Mouse (Mus musculus) liver, embryonic 14.5 days (tissue): Measurements from ENCODE around the gene Gstp2. TPM values are rescaled to one million over a fixed set of nuclear protein-coding genes. Genes with fewer than 3 reads are reported as not detected.
A peak's percentile ranks its signal among the peaks of the same experiment; 100 is the strongest.

Source experiments
- ATAC-seq: fragments of 200-750 bp; cut with Nextera tagmentation; 2 replicates; pipeline ENCODE4 v1.8.0; 2017; ENCODE audit warnings: moderate number of reproducible peaks, mild to moderate bottlenecking, moderate library complexity; ENCODE audit not compliant: insufficient read depth
- DNase-seq, 3 experiments: peaks; one replicate each; pipeline ENCODE4 v3.0.0-alpha.2; 2012 to 2013; ENCODE audit warnings: low read depth in 3 of 3, low spot score in 3 of 3
- H3K27ac ChIP-seq: fragments of 300-500 bp; sonication (generic); 2 replicates; pipeline ENCODE4 v1.5.1; 2014; ENCODE audit warnings: moderate library complexity, mild to moderate bottlenecking, control low read depth, inconsistent platforms
- H3K27me3 ChIP-seq: fragments of 300-500 bp; sonication (generic); 2 replicates; pipeline ENCODE4 v1.6.1; 2014; ENCODE audit warnings: mild to moderate bottlenecking, low read length, moderate library complexity; ENCODE audit not compliant: control insufficient read depth, insufficient read depth
- H3K36me3 ChIP-seq: fragments of 300-500 bp; sonication (generic); replicated peaks from 2 replicates; pipeline ENCODE4 v1.6.1; 2014; ENCODE audit warnings: low read depth; ENCODE audit not compliant: control insufficient read depth, insufficient read depth
- H3K4me1 ChIP-seq, 2 experiments: fragments of 200-500 bp in 1 of 2; fragments of 300-500 bp in 1 of 2; sonication (generic) in 1 of 2; replicated peaks; 2 replicates each; pipeline ENCODE4 v1.6.1; 2012 to 2014; ENCODE audit warnings: antibody characterized with exemption in 1 of 2, inconsistent platforms in 1 of 2, low read length in 1 of 2; ENCODE audit not compliant: control insufficient read depth in 2 of 2, insufficient read depth in 2 of 2
- H3K4me2 ChIP-seq: fragments of 300-500 bp; sonication (generic); 2 replicates; pipeline ENCODE4 v1.6.1; 2014; ENCODE audit warnings: low read depth, mild to moderate bottlenecking, control low read depth, moderate library complexity
- H3K4me3 ChIP-seq, 2 experiments: fragments of 200-500 bp in 1 of 2; fragments of 300-500 bp in 1 of 2; sonication (generic) in 1 of 2; 2 replicates each; pipeline ENCODE4 v1.5.1; 2012 to 2014; ENCODE audit warnings: low read depth in 2 of 2, low read length in 2 of 2, mild to moderate bottlenecking in 2 of 2, control low read depth in 1 of 2, inconsistent platforms in 1 of 2, moderate library complexity in 1 of 2; ENCODE audit not compliant: insufficient read depth in 1 of 2
- H3K9ac ChIP-seq: fragments of 300-500 bp; sonication (generic); replicated peaks from 2 replicates; pipeline ENCODE4 v1.6.1; 2014; ENCODE audit warnings: mild to moderate bottlenecking, control low read depth, moderate library complexity
- H3K9me3 ChIP-seq: fragments of 300-500 bp; sonication (generic); 2 replicates; pipeline ENCODE4 v1.6.1; 2016; ENCODE audit warnings: low read length, mixed read lengths; ENCODE audit not compliant: control insufficient read depth
- CTCF ChIP-seq: IDR thresholded peaks from 2 replicates; pipeline ENCODE4 v1.5.1; 2016; ENCODE audit warnings: antibody characterized with exemption, low read depth, control low read depth
- EP300 ChIP-seq: IDR thresholded peaks from 2 replicates; pipeline ENCODE4 v1.6.1; 2016; ENCODE audit warnings: antibody characterized with exemption, low read depth
- WGBS: fragments of 180-500 bp; shearing (Covaris S2); extraction: QIAGEN DNeasy Blood & Tissue Kit; methylation state at CpG from one replicate; pipeline ENCODE4 v1.1.7; 2014; ENCODE audit not compliant: insufficient replicate concordance; 5-methylcytosine and 5-hydroxymethylcytosine counted together
- polyA plus RNA-seq, 2 experiments: library from polyadenylated mRNA; depleted of rRNA in 1 of 2; stranded (reverse) in 1 of 2; unstranded in 1 of 2; fragments of >200 nt; fragmentation: Nextera tagmentation in 1 of 2; extraction: Ambion mirVana in 1 of 2; gene quantifications; 2 replicates each; pipeline versions ENCODE4 v1.2.1 to v1.2.3; 2012 to 2014

The Gstp2 gene
- polyA plus RNA-seq, 2 experiments = 6.9 to 7.9 TPM

DNA sequence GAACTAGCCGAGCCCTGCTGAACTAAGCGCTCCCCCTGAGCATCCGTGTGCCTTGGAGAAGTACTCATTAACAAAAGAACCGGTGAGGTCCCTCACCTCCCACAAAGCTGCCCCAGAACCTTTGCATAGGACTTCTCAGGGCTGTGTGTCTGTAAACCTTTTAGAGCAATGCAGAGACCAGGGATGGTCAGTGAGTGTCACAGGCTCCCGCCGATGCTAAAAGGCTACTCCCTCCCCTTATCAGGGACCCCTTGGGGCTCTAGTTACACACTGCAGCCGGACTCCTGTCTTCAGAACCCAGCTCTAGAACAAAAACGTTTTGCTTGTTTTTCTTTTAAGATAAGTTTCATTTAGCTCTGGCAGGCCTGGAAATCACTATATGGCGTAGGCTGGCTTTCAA, 32.8 kb downstream of the Gstp2 start:
- Histone ChIP-seq H3K27me3 (no peaks in the 10 kb centered on the region), H3K4me1 (peaks cover 26 to 29% of the 10 kb centered on the region in 2 experiments), H3K9me3 (no peaks in the 10 kb centered on the region), H3K9ac (peak overlapping the region; percentile 82), H3K36me3 (peaks cover 12% of the 10 kb centered on the region), H3K4me3 (peak overlapping the region; percentile 73 to 80), H3K4me2 (peak overlapping the region; percentile 85), H3K27ac (peak overlapping the region; percentile 74)
- DNase-seq (peak; percentile 19 to 31 (median 20)), ATAC-seq (peak; percentile 49)
- 10% methylated on average over 9 of the region's 9 CpGs for WGBS
- TF ChIP-seq EP300 (no peak), CTCF (no peak)

DNA sequence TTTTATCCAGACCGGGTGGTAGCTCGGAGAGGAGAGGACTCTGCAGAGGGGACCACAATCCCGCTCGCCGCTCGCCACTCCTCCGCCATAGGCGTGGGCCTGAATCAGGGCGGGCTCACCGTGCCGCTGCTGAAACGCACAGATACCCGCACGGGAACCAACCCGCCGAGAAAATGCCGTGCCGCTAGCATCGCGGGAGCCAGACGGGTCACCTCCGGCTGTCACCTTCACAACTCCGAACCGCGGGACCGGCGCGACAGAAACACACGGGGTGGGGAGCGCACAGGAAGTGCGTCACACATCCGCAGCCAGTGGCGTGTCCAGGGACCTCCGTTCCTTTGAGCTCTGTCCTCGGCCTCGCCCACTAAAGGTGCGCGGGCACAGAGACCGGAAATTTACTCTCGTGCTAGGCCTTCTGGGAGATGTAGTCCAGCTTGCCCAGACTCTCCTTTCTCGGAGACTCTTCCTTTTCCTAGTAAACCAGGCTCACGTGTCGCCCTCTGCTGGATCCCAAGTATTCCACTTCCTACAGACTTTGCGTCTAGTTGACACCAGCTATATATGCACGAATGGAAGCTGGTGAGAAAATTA, 33.3 kb downstream of the Gstp2 start, which contains the start of gene Ndufv1:
TSS of gene Ndufv1 (minus strand) at position 375 of the 591 bp plus-strand sequence.
- TF ChIP-seq CTCF (peak; percentile 92), EP300 (peak; percentile 53)
- Histone ChIP-seq H3K4me2 (peak within 1 kb of the TSS; percentile 85), H3K36me3 (peaks cover 17% of the 10 kb centered on the region), H3K4me3 (peak within 1 kb of the TSS; percentile 74 to 80), H3K27ac (peak within 1 kb of the TSS; percentile 74), H3K9me3 (no peaks in the 10 kb centered on the region), H3K9ac (peak within 1 kb of the TSS; percentile 82), H3K4me1 (peaks cover 26 to 29% of the 10 kb centered on the region in 2 experiments), H3K27me3 (no peaks in the 10 kb centered on the region)
- peak; percentile 98 for ATAC-seq
- WGBS = under 1% methylated on average over 45 of the region's 45 CpGs
- peak; percentile 98 to 99 (median 98) for DNase-seq

DNA sequence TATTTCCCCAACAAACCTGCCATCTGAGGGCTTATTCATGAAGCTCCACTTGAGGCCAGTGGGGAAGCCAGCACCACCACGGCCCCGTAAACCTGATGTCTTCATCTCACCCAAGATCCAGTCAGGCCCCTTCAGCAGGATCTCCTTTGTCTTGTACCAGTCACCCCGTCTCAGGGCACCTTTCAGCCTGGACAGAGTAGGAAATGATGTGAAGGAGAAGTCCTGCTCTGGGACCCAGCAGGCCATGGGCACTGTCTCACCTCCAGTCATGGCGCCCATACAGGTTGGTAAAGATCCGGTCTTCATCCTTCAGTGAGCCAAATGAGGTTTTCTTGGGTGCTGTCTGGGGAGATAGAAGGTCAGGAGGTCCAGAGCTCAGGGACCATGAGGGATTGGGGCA, 34.7 kb downstream of the Gstp2 start:
- DNase-seq (no peak), ATAC-seq (no peak)
- Histone ChIP-seq H3K4me1 (peaks cover 23 to 26% of the 10 kb centered on the region in 2 experiments), H3K9me3 (no peaks in the 10 kb centered on the region), H3K4me2 (peak overlapping the region; percentile 85), H3K36me3 (peaks cover 26% of the 10 kb centered on the region), H3K4me3 (no peak overlapping the region), H3K27me3 (no peaks in the 10 kb centered on the region), H3K27ac (no peak overlapping the region), H3K9ac (no peak overlapping the region)
- 81% methylated on average over 5 of the region's 5 CpGs for WGBS
- no peak for TF ChIP-seq CTCF
- TF ChIP-seq EP300 = no peak

DNA sequence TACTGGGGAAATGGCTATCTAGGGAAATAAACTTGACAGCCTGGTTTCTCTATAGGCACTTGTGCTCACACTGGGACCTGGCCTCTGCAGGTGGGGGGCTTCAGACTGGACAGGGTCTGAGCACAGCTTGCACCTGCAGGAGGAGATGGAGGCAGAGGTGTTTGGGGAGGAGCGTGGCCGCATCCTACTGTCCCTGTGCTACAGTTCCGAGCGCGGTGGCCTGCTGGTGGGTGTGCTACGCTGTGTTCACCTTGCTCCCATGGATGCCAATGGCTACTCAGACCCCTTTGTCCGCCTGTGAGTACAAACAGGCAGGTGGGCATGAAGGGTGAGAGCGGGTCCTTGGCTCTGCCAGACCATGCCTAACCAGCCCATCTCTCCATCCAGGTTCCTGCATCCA, 39.9 kb downstream of the Gstp2 start:
- H3K9ac ChIP-seq = no peak overlapping the region
- H3K27me3 ChIP-seq = no peaks in the 10 kb centered on the region
- no peaks in the 10 kb centered on the region for H3K9me3 ChIP-seq
- peaks cover 0 to 4% of the 10 kb centered on the region in 2 experiments; a peak in 2 of 4 replicates for H3K4me1 ChIP-seq
- DNase-seq (no peak), ATAC-seq (no peak)
- 83% methylated on average over 8 of the region's 8 CpGs for WGBS
- H3K4me2 ChIP-seq = no peak overlapping the region
- TF ChIP-seq EP300 = no peak
- TF ChIP-seq CTCF = no peak
- peaks cover 28% of the 10 kb centered on the region for H3K36me3 ChIP-seq
- no peak overlapping the region for H3K4me3 ChIP-seq
- H3K27ac ChIP-seq = no peak overlapping the region

DNA sequence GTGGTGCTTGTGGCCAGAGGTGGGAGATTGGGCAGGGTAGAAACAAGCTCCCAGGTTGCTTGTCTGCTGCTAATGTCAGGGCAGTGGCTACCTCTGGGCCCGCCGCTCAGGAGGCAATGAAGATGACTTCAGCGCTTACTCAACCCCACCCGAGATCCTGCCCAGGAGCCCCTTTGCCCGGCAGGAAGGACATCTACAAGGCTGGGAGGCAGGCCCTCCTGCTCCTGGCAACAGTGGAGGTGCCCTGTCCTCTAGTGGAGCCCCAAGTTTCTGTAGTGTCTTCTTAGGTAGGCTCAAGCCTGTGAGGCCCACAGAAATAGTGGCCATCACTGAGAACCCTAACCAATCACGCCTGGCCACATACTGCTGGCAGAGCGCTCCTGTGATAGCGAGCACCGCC, 40.7 kb downstream of the Gstp2 start:
- ATAC-seq (no peak), DNase-seq (no peak)
- Histone ChIP-seq H3K4me2 (no peak overlapping the region), H3K4me3 (no peak overlapping the region), H3K27me3 (no peaks in the 10 kb centered on the region), H3K4me1 (peaks cover 0 to 5% of the 10 kb centered on the region in 2 experiments; a peak in 2 of 4 replicates), H3K9me3 (no peaks in the 10 kb centered on the region), H3K9ac (no peak overlapping the region), H3K27ac (no peak overlapping the region), H3K36me3 (peaks cover 28% of the 10 kb centered on the region)
- TF ChIP-seq CTCF (no peak), EP300 (no peak)
- 77% methylated on average over 9 of the region's 9 CpGs for whole genome bisulfite sequencing
